Mouse (Mus musculus) ES-Bruce4 (cell line): ENCODE data around the gene Sec14l3.

ENCODE experiments used
- CTCF ChIP-seq: IDR thresholded peaks from one replicate; pipeline ENCODE4 v1.8.1; 2011; ENCODE audit warnings: low read depth, low read length
- EP300 ChIP-seq: IDR thresholded peaks from 2 replicates; pipeline ENCODE4 v1.6.1; 2011; ENCODE audit warnings: low read depth, low read length; ENCODE audit not compliant: insufficient read depth
- POLR2A ChIP-seq: IDR thresholded peaks from one replicate; pipeline ENCODE4 v1.8.1; 2011; ENCODE audit warnings: low read length; ENCODE audit not compliant: insufficient read depth

DNA sequence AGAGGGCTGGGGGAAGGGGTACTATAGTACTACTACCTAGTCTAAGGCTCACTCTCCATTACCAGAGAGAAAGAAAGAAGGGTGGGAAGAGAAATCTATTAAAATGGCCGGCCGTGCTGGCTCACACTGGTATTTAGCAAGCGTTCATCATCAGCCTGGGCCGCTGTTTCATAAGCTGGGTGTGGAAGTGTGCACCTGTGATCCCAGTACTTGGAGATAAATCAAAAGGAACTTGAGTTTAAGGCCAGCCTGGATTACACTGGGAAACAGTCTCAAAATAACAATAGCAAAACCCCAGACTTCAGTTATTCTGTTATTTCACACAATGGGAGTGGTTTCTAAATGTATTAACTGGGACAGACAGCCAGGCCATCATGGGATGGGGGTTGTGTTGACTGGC is 2.1 kb upstream of the Sec14l3 start:
- TF ChIP-seq EP300 (no peak), CTCF (no peak), POLR2A (no peak)
